Mouse (Mus musculus) ZHBTc4 (cell line): ENCODE measurements at regions not wholly inside any gene's neighbourhood (a gene's known extent, or its start where the extent isn't known, plus 50 kb on each side); places are given as distances from the start of the nearest gene placed in this dataset.
A peak's percentile ranks its signal among the peaks of the same experiment; 100 is the strongest.

Source experiments
- DNase-seq: peaks from one replicate; pipeline ENCODE4 v3.0.0-alpha.2; 2011; ENCODE audit warnings: low read depth, low spot score

DNA sequence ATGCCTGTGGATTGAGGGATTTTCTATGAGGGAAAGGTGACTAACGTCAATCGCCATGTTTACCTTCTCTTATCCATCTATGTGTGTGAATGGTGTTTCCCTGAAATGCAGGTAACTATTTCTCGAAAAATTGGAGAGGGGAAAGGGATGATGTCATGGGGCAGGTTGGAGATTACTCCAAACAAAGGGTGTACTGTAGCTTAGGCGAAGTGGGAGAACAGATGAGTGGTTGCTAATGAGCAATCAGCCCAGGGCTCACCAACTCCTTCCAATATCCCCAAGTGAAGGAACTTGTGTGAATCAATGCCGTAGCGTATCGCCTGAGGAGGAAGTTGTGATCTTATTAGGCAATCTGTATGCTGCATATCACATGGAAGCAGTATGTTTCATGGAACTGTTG, 133.2 kb downstream of the Klf5 start:
- no peak for DNase-seq

DNA sequence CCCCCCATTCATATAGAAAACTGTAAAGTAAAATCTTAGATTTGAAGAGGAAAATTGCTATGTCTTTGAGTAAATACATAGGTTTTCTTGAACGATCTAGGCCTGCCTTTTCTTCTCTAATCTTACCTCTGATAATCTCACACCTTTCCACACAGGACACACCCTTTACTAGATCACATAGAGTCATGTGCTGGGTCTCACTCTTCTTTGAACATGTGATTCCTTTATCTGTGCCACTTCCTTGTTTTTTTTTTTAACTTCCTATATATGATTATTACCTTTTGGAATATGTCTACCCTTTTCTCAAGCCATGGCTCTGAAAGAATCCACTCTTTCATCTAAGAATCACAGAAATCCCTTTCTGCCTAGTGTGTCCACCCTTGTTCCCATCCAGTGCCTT, 136.2 kb downstream of the Klf5 start:
- DNase-seq: no peak

DNA sequence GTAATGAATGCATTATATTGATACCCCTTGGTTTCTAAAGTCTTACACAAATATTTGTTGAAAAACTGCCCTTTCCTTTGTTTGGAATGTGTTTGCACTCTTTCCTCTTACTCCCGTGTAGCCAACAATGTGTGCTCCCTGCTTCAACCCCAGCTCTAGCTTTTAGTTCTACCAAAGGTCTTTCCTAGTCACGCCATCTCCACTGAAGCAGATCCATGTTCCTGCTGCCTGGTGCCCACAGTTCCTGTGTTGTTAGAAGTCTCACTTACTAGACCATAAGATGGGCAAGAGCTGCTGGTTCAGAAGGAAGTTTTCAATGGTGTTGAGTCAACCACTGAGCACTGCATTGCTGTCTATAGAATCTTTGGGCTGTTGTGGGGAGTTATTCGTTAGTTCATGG, 137.0 kb downstream of the Klf5 start:
- no peak for DNase-seq

DNA sequence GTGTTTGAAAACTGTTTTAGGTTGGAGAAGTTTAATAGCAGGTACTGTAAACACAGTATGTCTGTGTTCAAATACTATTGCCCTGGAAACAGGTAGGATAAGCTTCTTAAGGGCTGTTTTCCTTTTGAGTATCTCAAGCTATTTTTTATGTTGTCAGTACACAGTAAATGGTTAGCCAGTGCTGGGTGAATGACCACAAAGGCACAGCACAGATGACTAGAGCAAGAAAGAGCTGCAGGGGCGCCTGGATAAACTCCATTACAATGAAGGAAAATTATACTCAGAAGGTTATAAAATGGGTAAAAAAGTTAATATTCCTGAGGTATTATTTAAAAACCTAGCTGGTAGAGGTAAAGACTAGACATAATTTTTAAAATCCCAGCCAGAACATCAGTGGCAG, 137.6 kb downstream of the Klf5 start:
- no peak for DNase-seq

DNA sequence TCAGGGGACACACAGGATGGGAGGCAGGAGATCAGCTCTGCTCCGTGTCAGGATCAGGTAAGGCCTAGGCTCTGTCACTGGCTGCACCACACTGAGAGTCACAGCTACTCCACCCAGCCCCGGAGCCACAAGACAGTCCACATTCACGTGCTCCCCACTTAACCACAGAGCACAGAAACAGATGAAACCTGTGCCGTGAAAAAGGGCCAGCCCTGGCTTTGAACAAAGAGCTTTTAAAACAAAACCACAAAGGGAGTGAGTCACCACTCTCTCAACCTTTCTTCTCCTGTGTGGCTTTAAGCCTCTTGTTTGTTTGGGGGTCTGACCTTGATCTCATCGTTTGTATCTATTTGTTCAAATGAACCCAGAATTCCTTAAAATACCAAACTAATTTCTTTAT, 150.6 kb downstream of the Klf5 start:
- DNase-seq: peak; percentile 67

DNA sequence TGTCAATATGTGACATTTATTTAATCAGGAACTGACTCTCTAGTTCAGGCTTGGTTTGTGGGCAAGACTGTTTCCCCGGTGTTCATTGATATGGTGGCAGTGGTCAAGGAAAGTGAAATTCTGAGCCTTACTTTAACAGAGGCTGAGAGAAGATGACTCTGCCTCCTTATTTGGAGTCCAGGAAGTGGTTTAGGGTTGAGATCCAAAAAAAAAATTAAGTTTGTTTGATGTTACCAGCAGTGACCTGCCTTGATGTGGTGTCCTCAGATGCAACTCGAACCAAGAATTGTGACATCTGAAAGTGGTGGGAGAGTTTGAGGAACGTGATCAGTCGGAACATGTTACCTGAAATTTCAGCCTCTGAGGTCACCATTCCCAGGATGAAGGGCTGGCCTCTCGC, 151.4 kb downstream of the Klf5 start:
- no peak for DNase-seq

DNA sequence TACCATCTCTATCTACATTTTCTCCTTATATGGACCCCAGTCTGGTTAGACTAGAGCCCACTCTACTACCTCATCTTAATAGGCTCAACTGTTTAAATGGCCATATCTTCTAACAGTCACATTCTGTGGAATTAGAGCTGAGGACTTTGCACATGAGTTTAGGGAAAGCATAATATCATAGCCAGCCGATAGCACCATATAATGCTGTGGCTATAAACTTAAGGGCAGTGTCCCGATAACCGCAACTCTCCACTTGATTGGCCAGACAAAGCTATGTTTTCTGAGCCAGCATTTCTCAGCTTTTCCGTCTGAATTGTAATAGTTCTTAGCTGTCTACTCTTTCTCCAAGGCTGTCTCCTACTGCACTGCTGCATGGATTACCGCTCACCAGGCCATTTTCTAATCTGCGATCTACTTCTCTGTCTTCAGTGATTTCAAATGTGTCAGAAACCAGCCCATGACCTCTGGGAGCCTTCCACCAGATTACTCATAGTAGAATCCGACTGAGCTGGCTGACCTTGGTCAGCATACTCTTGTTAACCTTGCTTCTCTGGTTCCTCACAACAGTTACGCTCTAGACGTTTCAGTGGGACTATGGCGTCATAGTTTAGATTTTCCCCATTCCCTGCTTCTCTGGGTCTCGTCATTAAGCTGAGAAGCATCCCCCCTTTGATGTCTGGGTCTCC, 152.8 kb downstream of the Klf5 start:
- no peak for DNase-seq

DNA sequence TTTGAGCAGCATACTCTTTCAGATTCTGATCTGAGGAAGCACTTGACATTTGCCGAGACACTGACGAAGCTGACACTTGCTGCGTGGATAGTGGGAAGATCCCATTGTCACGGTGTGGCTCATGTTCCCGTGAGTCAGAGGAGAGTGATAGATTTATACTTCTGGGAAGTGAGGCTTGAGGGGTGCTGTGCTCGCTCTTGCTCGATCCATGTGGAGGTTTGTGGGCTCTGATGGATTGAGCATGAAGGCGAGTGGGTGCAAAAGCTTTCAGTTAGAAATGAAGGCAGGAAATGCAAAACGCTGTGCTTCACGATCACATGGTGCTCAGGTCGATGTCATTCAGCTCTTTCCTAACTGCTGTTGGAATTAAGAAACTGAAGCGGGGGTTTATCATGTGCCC, 155.4 kb downstream of the Klf5 start:
- no peak for DNase-seq

DNA sequence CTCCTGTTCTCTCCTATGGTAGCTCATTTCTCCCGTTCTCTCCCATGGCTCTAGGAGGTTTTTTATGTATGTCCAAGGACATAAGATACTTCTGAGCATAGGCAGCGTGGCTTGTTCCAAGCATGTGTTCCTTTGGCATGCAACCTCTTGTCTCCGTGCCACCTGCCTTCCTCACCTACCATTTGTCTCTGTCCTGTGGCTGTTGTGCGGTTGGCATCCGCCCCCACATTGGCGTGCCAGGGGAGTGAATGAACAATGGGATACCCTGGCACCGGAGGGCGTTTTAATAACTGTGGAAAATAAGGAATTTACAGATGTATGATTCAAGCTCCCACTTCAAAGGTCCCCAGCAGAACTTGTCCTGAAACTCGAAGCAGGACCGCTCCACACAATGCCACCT, 158.1 kb downstream of the Klf5 start:
- no peak for DNase-seq

DNA sequence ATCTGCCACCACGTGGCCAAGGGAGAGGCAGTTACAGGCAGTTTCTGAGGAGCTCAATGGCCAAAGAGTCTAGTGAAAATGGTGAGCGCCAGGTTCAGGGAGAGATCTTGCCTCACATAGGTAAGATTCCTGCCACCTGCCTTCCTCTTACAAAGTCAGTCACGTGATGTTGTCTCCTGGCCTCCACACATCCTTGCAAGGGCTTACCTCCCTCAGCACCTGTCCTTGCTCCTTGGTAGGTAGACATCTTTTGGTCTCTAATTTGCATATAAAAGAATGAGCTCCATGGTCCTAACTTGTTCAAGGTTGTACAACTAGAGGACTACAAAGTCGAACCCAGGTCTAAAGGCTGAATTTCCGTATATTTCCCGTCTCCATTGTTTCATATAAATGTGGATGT, 159.1 kb downstream of the Klf5 start:
- peak; percentile 31 for DNase-seq

DNA sequence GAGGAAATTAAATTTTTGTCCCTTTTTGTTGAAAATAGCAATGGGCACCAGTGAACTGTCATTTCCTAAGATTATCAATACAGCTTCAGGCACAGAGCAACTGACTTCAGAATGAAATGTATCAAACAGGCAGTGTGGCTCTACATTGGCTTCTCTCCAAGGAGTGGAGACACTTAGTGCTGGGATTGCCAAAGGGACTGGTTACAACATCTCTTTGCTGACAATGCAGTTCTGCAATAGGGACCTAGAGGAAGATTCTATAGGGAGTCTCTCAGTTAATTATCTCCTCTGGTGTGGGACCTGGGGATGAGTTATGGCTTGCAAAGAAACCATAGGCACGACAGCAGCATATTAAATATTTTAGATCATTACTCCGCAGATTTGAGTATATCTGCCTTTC, 173.6 kb downstream of the Klf5 start:
- DNase-seq: no peak

DNA sequence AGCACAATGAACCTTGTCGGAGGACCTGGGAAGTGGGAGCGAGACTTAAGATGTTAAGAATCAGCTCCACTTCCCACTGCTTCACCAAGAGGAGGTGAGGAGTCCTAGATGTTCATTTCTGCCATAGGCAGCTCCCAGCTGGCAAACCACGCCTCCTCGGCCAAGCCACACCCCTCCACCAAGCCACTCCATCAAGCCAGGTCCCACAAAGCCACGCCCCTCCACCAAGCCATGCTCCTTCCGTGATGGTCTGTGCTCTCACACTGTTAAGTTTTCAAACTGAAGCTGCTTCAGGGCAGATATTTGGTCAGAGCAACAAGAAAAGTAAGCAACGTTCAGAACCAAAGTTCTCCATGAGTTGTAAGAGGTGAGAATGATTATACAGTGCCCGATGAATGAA, 176.8 kb downstream of the Klf5 start:
- DNase-seq: peak; percentile 83

DNA sequence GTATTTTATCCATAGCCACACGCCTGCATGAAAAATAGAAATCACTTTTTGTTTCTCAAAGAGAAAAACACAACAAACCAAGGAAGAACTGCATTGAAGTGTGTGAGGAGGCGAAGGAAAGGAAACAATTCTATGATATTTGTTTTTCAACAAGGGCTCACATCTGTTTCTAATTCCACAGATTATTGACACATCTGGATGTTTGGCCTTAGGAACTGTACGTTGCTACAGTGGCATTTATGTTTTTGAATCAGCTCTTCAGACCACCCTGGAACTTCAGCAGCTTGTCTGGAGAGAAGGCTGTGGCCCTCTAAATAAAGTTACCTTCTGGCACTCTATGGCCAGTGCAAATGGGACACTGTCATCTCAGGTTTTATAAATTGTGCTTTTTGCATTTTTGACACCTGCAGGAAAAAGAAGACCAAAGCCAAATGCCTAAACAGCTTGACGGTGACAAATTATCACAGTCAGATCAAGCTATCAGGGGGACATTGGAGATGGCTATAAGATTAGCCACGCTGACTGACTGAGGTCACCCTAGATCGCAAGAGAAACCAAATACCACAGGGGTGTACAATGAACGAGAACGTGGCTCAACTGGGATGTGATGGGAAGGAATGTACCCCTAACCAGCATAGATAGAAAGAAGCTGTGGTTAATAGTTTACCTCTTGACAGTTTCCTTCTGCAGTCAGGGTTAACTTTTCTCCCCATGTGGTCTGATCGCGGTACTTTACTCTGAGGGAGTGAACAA, 182.0 kb downstream of the Klf5 start:
- DNase-seq: no peak

DNA sequence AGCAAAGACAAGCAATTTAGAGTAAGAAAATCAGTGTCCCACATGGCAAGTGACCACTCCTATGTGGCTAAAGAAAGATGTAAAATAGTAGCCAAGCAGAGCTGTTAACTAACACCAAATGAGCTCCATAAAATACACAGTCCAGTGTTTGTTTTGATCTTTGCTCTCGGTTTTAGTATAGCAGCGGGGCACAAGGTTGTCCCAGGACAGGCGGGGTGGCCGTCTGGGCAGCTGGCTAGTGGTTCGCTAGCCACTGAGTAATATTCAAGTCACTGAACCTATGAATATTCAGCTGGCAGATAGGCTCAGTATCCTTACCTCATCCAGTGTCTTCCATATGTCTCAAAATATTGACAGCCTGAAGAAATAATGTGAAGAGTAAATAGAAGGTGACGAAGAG, 189.5 kb downstream of the Klf5 start:
- no peak for DNase-seq

DNA sequence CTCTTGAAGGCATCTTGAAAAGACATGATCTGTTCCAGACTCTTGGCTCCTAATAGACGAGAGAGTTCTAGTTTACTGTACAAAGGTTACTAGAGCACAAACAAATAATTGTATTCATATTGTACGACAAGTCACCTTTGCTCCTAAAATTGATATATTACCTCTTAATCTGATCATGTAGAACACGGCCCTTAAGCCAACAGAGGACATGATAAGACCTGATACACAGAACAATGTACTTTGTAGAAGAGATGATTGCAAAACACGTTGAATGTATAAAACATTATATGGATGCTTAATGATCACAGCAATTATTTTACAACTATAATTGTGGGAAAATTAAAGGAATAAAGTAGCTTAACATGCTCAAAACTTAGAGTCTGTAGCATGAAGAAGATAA, 194.7 kb downstream of the Klf5 start:
- no peak for DNase-seq

DNA sequence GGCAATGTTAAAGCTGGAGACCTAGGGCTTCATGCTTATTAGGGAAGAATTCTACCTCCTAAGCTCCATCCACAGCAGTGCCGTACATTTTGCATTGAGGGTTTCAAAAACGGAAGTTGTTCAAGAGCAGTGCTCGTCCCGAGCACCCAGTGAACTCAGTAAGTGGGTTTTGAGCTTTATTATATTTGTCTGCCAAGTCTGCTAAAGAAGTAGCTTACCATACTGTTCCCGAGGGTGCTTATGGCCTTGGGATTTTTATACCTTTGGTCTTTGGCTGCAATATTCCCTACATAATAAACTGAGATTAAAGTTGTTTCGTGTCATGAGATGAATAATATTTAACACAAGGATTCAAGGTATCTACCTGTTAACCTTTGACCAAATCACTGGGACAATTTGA, 195.2 kb downstream of the Klf5 start:
- no peak for DNase-seq

DNA sequence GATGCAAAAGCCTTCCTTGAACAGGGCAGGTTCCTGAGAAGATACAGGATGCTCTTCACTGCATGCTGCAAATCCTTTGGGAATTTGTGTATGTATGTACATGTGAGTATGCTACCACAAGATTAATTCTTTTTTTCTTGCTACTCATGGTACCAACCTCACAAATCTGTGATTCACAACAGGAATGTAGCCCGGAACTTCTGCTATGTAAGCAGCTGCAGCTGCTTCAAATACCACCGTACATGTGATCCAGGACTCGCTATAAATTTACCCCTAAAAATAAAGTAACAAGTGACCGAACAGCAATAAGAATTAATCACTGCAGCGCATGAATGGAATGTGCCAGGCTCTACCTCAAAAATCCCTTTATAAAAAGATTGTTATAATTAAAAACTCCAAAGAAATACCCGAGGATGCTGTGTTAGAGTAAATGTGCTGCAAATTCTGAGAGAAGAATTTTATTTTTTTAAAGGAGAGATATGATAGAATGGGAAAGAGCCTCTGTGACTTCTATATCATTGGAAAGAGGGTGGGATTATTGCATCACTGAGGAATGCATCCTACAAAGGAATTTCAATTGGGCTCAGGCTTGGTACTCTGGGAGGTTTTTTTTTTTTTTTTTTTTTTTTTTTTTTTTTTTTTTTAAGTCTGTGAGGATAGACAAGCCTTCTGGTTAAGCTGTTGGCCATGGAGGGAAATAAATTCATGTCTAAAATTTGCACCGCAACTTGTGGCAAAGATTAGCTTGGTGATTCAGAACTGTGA, 201.2 kb downstream of the Klf5 start:
- no peak for DNase-seq

DNA sequence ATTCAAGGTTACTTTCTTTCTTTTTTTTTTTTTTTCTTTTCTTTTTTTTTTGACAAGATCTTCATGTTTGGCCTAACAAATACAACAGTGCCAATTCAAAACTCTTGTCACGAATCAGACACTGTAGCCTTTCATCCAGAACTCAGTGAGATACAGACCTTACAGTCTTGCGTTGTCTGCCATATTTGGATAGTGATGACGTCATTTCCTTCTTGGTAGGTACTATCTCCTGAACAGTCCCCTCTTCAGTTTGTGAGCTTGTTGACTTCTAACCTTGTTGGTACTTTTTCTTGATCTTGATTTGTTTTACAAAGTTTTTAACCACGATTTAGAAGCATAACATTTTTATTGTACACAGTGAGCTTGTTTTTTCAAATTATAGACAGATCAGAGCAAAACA, 206.4 kb downstream of the Klf5 start:
- DNase-seq: no peak

DNA sequence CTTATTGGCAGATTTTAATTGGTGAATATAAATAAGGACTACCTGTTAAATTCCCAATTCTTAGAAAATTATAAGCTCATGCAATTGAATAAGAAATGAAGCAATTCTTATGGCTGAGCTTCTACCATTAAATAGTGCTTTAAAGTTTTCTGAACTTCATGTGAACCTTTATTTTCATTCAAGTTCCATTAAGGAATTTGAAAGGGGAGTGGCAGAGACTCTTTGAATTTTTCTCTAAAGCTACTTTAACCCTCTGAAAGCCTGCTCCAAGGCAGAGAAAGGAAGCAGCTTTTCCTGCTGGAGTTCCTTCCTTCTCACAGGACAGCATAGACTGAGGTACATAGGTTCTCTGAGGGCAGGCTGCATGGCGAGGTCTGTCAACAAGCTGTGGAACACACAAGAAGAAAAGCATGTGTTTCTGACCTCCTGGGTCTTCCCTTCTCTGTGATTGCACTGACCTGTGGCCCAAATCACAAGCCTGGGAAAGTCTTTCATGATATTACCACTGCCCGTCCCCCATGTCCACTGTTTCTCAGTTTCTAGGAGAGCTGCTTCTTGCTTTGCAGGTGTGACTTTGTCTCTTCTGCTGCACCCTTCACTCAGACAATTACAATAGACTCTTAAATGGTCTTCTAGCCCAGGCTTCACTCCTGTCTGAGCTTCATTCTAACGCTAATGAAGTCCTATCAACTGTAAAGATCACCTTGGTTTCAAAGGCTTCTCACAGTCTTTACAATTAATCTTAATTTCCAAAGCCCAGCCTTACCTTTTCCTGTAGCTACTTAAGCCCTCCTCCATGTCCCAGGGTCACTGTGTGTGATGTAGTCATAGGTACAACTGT, 211.4 kb downstream of the Klf5 start:
- peak; percentile 93 for DNase-seq

DNA sequence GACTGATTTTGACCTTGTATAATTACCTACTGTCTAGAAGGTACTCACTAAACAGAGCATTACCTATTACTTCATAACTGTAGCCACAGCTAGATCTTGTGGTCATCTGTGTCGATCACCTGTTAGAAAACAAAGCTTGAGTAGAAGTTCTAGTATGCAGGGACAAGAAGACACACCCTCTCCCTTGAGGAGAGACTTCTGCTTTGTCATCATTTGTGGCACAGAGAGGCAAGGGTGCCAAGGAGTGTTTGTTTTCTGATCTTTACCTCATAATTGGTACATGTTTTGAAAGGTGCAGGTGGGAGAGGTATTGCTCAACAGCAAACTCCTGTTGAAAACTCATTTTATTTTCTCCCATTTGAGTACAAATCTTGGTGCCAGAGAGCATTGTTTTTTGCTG, 217.0 kb downstream of the Klf5 start:
- DNase-seq: no peak

DNA sequence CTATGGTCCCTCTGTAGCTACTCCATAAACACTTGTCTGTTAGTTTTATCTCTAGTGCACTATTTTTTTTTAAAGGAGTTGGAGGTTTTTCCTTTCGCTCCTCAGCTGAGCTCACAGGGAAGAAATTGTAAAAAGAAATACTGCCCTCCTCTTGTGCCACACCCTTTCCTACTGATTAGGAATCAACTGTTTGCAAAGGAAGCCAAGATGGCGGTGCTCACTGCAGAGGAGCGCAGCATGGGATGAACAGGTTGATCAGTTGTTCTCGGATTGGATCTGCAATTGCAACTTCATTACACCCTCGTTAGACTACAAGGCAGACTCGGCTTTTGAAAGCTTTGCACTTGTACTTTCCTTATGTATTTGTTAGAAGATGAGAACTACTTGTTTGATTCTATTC, 218.2 kb downstream of the Klf5 start:
- DNase-seq: peak; percentile 55

DNA sequence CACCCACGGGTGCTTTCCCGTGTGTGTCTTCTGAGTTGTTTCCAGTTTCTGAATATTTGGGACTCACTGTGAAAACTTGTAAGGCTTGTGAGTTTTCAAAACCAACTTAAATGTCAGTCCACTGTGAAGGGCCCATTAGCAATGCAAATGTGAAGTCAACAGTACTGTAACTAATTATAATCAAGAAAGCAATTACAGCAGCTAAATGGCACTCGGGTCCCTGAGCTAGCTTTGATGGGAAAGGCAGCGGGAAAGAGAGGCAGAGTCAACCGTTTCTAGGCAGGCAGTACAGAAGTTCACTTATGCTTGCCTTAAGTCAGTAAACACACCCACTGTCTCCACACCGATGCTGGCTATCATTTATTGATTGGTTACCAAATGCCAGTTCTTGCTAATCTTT, 221.9 kb downstream of the Klf5 start:
- DNase-seq: no peak
